Mouse (Mus musculus) lung, postnatal 14 days (tissue): ENCODE measurements around the gene Mars.
"Not testable (repeated sequence)": the region's sequence is repeated elsewhere in the genome, so short reads cannot be mapped to it uniquely, and the experiment has no call there.

Experiments
- DNase-seq: peaks from one replicate; pipeline ENCODE4 v3.0.0; 2021

Gene Mars

GRCm38 (mm10) chr10:127336952-127337351 lies 25.4 kb upstream of the Mars start:
- no peak for DNase-seq

GRCm38 (mm10) chr10:127335271-127335670 lies 23.7 kb upstream of the Mars start:
- DNase-seq, result no peak

- DNase-seq, result no peak
Measured at GRCm38 (mm10) chr10:127333152-127333551, 21.6 kb upstream of the Mars start.

- DNase-seq, result no peak
Measured at GRCm38 (mm10) chr10:127332211-127332874, 20.8 kb upstream of the Mars start.

- no peak for DNase-seq
Measured at GRCm38 (mm10) chr10:127330212-127330611, 18.6 kb upstream of the Mars start.

GRCm38 (mm10) chr10:127327461-127328145 lies 16.0 kb upstream of the Mars start:
- DNase-seq, result no peak

- no peak for DNase-seq
Measured at GRCm38 (mm10) chr10:127326828-127327227, 15.2 kb upstream of the Mars start.

GRCm38 (mm10) chr10:127326017-127326801 lies 14.6 kb upstream of the Mars start:
- peak; percentile 31 for DNase-seq

GRCm38 (mm10) chr10:127325454-127326016 lies 13.9 kb upstream of the Mars start:
- DNase-seq, result no peak

- peak; percentile 69 for DNase-seq
Measured at GRCm38 (mm10) chr10:127324495-127324894, 12.9 kb upstream of the Mars start.

- no peak for DNase-seq
Measured at GRCm38 (mm10) chr10:127323131-127323855, 11.7 kb upstream of the Mars start.

GRCm38 (mm10) chr10:127322669-127323068 lies 11.1 kb upstream of the Mars start:
- no peak for DNase-seq

- no peak for DNase-seq
Measured at GRCm38 (mm10) chr10:127322178-127322577, 10.6 kb upstream of the Mars start.

- DNase-seq, result no peak
Measured at GRCm38 (mm10) chr10:127321621-127322020, 10.0 kb upstream of the Mars start, which contains the start of gene Arhgap9. Gene Arhgap9, plus strand, starts transcription at chr10:127321964.

GRCm38 (mm10) chr10:127319969-127320368 lies 8.4 kb upstream of the Mars start:
- DNase-seq, result no peak

GRCm38 (mm10) chr10:127318009-127318408 lies 6.4 kb upstream of the Mars start:
- no peak for DNase-seq

- DNase-seq, result no peak
Measured at GRCm38 (mm10) chr10:127317277-127317676, 5.7 kb upstream of the Mars start.

- not testable (repeated sequence) for DNase-seq
Measured at GRCm38 (mm10) chr10:127314950-127315349, 3.4 kb upstream of the Mars start.

GRCm38 (mm10) chr10:127313516-127313915 lies 1.9 kb upstream of the Mars start:
- DNase-seq, result not testable (repeated sequence)

- DNase-seq, result no peak
Measured at GRCm38 (mm10) chr10:127312858-127313257, 1.3 kb upstream of the Mars start.

- peak; percentile 91 for DNase-seq
Measured at GRCm38 (mm10) chr10:127312356-127312676, 730 bp upstream of the Mars start.
